Mouse (Mus musculus) neural tube, embryonic 14.5 days (tissue): ENCODE results near the gene 1700001P01Rik. TPM values are rescaled to one million over a fixed set of nuclear protein-coding genes. Genes with fewer than 3 reads are reported as not detected.

ENCODE experiments used
- microRNA-seq: library from miRNA; unstranded; fragments of <30 nt; microRNA quantifications from one replicate; pipeline ENCODE4, GENCODE M21; 2016
- polyA plus RNA-seq: library from polyadenylated mRNA; unstranded; fragments of >200 nt; fragmentation: Nextera tagmentation; extraction: Ambion mirVana; gene quantifications from 2 replicates; pipeline ENCODE4 v1.2.1, GENCODE M21; 2014

The 1700001P01Rik gene
- polyA plus RNA-seq, 1 experiment from 2014 or later, result 0.36 TPM

Small RNA genes lying within 50 kb of the gene (microRNA-seq; reads per million reads assigned to microRNA genes)
- gene Mir8102, result not detected

Other genes with a start within 250 kb of the 1700001P01Rik start
- 7.6 and 8.1 TPM in 2 replicates for gene Srcin1, start 199.7 kb downstream of the 1700001P01Rik start, polyA plus RNA-seq
- 1.5 and 2.4 TPM in 2 replicates for gene Epop, start 146.2 kb downstream of the 1700001P01Rik start, polyA plus RNA-seq
- gene Mllt6, start 112.5 kb downstream of the 1700001P01Rik start, polyA plus RNA-seq, result 4.7 and 5.1 TPM in 2 replicates
- gene Cisd3, start 90.1 kb downstream of the 1700001P01Rik start, polyA plus RNA-seq, result 28.3 and 38.1 TPM in 2 replicates
- 24.7 and 25.8 TPM in 2 replicates for gene Pcgf2, start 75.4 kb downstream of the 1700001P01Rik start, polyA plus RNA-seq
- gene Psmb3, start 72.5 kb downstream of the 1700001P01Rik start, polyA plus RNA-seq, result 441 and 465 TPM in 2 replicates
- gene Pip4k2b, start 31.2 kb downstream of the 1700001P01Rik start, polyA plus RNA-seq, result 4.1 and 6.2 TPM in 2 replicates
- gene Cwc25, start 9.4 kb downstream of the 1700001P01Rik start, polyA plus RNA-seq, result 13.8 and 13.9 TPM in 2 replicates
- 347 and 366 TPM in 2 replicates for gene Rpl23, start 6.5 kb upstream of the 1700001P01Rik start, polyA plus RNA-seq
- 82.9 and 99.8 TPM in 2 replicates for gene Lasp1, start 23.1 kb upstream of the 1700001P01Rik start, polyA plus RNA-seq
- gene B230217C12Rik, start 64.9 kb upstream of the 1700001P01Rik start, polyA plus RNA-seq, result 39.8 and 53.5 TPM in 2 replicates
- gene Fbxo47, start 108.2 kb upstream of the 1700001P01Rik start, polyA plus RNA-seq, result 0.63 and 1.5 TPM in 2 replicates
- 0.39 and 0.70 TPM in 2 replicates for gene Plxdc1, start 210.5 kb upstream of the 1700001P01Rik start, polyA plus RNA-seq
- 6.1 and 11.0 TPM in 2 replicates for gene Arl5c, start 220.3 kb upstream of the 1700001P01Rik start, polyA plus RNA-seq
- gene Cacnb1, start 247.1 kb upstream of the 1700001P01Rik start, polyA plus RNA-seq, result 32.4 and 37.1 TPM in 2 replicates